Mouse (Mus musculus): ENCODE data around the gene Mnat1.
"Not testable (repeated sequence)": the region's sequence is repeated elsewhere in the genome, so short reads cannot be mapped to it uniquely, and the experiment has no call there.

Mnat1 gene

DNA sequence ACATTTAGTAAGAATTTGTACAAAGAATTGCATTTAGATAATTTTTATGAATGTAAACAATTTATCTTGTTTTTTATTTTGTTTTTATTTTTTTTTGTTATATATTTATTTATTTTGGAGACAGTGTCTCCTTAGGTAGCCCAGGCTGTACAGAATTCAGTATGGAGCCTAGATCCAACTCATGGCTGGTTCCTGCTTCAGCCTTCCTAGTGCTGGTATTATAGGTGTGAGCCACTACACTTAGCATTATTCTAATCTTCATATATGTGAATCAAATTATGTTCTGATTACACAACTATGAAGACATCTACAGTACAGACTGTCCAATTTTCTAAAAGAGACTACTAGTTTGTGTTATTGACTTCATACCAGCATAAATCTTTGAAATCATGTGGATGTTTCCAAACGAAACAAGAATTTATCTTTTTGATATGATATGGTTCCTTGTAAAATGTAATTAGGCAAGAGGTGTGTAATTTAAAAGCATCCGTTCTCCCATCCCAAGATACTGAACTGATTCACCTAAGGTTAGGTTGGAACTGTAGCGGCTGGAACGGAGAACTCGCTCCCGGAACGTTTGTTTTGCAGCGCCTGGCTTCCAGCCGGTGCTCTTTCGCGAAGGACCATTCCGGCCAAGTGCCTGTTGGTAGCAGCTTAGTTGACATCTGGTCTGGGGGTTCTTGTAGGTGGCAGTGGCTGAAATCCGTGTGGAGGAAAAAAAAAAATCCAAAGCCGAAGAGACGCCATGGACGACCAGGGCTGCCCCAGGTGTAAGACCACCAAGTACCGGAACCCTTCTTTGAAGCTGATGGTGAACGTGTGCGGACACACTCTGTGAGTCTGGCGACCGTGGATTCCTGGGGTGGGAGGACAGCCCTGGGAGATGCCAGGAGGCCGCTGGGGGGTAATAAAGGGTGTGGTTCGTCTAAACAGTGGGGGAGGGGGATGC, at the start of gene Mnat1:
Mnat1 (plus strand) TSS at position 625 of the 949 bp plus-strand sequence.
- peak; percentile 91 for DNase-seq (ENCODE audit: low read depth, low spot score)

DNA sequence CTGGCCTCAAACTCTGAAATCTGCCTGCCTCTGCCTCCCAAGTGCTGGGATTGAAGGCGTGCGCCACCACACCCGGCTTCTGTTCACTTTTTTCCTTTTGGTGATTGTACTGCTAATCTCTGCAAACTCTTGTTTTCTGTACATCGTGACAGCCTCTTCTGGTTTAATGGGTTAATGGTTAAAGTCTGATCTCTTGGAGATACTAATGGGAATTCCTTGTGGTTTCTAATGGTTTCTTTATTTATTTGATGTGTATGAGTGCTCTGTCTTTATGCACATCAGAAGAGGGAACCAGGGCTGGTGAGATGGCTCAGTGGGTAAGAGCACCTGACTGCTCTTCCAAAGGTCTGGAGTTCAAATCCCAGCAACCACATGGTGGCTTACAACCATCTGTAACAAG, 41.7 kb upstream of the Mnat1 start:
- DNase-seq (ENCODE audit: low read depth, low spot score), result not testable (repeated sequence)

DNA sequence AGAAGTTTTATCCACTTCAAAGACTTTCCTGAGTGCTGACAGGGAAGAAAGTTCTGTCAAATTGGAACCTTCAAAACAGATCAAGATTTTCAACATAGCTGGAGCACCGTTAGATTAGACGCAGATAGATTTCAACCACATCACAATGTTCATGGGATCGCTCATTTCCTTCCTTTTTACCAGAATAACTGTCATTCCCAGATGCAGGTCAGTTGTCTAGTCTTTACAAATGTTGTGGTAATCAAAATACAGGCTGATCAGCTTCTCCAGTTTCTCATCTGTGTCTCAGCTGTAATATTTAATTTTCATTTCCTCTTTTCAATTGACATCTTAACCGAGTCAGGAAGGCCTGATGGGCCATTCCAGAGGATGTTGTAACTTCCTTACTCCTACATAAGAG, 39.7 kb upstream of the Mnat1 start:
- peak; percentile 12 for DNase-seq (ENCODE audit: low read depth, low spot score)

DNA sequence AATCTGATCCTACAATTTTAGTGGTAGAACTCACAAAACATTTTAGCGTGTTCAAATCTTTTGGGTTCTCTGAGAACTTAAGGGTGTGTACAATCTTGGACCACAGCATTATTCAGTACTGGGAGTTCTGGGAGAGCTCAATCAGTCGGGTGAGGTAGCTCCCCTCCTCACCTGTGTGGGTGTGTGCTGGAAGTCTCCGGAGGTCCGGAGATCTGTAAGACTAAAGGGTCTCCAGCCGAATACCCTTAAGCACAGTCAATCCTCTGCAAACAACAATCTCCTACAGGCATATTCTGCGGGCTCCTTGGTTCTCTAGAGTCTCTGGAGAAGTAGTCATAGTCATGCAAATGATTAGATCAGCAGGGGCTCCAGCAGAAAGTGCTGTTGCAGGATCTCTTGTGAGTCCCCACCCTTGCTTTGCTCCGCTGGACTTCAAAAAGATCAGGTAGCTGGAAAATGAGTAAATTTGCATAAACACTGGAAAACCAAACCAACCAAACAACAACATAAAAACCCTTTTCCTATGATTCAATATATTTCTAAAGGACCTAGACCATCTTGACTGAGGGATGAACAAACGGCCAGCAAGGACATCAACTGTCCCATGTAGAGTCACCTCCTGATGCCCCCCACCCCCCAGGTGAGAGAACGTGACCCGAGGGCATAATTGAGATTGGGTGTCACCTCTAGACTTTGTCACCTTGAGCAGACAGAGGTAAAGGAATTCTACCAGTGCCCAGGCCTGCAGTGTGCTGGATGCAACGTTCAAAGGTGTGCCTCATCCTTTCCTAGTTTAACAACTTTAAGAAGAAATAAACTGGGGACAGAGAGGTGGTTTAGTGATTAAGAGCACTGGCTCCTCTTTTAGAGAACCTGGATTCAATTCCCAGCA, 37.5 kb upstream of the Mnat1 start:
- no peak for DNase-seq (ENCODE audit: low read depth, low spot score)

DNA sequence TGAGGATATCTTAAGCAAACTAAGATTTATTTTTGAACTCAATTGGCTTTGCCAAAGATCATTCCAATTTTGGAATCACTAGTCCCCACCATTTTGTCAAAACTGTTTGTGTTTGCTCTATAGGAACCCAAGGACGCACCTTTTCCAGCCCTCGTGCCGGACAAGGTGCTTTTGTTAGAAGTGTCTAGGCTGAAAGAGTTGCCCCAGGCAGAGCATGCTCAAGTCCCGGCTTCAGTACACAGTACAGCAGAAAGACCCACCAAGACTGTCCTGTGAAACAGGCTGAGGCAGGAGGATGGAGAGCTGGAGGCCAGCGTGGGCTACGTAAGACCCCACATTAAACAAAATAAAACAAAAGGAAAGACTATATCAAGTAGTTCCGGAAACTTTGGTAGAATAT, 36.4 kb upstream of the Mnat1 start:
- DNase-seq (ENCODE audit: low read depth, low spot score), result no peak

DNA sequence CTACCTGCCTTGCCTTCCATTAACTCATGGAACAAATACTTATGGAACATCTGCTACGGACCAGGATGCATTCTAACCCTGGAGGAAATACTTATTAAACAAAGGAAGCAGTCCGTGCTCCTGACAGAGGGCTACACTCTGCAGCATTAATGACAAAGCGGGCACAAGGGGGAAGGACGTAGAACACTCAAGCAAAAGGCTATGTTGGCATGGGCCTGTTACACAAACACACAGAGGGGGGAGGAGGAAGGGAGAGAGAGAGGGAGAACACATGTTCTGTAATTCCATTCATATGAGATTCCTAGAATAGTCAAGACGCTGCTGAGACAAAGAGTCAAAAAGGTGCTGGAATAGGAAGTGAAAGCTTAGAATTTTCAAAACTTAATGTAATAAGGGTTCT, 35.0 kb upstream of the Mnat1 start:
- DNase-seq (ENCODE audit: low read depth, low spot score), result no peak

DNA sequence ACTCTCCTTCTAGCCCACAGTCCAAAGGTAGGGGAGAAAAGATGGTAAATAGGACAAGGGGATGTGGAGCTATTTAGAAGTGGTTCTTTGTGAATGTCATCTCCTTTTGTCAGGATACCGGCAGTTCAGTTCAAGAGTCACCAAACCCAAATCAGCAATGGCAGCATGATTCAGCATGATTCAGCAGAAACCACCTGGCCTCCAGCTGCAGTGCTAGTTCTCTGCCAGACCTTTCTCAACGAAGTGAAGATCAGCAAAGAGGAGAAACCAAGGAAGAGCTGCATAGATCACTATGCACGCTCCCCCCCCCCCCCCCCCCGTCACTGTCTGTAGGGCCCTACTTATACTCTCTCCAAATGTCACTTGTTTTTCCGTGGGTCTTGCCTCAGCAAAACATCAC, 34.6 kb upstream of the Mnat1 start:
- peak; percentile 67 for DNase-seq (ENCODE audit: low read depth, low spot score)

DNA sequence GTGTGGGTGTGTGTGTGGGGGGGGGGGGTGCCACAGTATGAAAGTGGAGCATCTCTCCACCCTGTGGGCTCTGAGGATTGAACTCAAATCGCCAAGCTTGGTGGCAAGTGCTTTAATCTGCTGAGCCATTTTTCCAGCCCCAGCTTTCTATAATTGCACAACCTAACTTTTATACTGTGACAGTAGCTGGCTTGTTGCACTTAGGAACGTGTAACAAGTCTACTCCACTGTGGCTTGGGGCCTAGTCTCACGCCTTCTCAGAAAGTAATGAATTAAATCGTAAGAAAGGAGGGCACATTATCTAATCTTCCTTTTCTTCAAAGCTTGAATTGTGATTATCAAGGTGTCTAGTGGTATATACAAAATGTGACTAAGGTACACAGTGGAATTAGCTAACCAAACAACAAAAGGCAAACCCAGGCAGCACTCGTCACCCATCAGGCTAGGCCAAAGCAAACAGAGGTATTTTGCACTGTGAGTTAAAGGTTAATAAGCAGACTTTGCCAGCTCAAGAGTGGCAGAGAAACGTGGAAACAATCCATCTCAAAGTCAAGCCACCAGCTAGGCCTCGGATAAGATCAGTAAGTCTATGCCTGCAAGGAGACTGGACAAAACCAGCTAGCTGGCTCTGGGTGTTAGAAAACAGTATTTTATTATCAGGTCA, 32.7 kb upstream of the Mnat1 start:
- DNase-seq (ENCODE audit: low read depth, low spot score), result no peak

DNA sequence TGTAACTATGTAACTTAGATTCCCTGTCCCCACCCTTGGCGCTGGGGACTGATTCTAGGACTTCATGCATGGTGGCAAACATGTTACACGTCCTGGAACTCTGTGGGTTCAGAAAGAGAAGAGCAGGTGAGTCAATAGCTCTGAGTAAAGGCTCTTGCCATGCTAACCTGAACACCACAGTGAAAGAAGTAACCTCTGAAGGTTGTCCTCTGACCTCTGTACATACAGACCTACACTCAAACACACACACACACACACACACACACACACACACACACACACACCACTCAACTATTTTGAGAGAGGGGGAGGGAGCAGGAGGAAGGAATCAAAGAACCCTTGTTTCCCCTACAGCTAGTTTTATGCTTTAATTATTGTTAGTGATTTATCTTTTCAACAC, 29.3 kb upstream of the Mnat1 start:
- DNase-seq (ENCODE audit: low read depth, low spot score), result no peak

DNA sequence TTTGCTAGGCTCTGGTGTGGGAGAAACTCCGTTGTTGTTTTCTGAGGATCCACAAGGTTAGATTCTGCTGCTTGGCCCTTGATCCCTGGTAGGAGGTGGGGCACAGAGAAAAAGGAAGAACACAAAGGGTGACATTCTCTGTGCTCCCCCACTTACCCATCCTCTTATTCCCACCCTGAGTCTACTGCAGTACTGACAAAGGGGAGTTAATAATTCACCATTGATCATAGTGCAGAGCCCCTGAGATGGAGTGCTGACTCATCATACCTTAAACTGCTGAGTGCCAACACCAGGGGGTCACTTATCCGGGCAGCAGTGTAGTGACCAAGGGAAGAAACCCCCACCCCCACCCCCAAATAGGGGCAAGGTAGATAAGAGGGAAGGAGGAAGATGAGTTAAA, 28.9 kb upstream of the Mnat1 start:
- no peak for DNase-seq (ENCODE audit: low read depth, low spot score)

DNA sequence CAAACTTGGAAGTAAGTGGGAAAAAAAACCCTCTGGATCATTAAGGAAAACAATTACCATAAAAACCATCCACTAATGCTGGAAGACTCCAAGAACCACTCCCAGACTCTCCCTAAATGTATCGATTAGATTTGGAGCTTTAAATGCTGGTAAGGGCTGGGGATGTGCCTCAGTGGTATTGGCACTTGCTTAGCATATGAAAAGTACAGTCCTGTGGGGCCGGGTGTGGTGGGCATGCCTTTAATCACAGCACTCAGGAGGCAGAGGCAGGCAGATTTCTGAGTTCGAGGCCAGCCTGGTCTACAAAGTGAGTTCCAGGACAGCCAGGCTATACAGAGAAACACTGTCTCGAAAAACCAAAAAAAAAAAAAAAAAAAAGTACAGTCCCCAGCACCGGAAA, 27.3 kb upstream of the Mnat1 start:
- not testable (repeated sequence) for DNase-seq (ENCODE audit: low read depth, low spot score)

DNA sequence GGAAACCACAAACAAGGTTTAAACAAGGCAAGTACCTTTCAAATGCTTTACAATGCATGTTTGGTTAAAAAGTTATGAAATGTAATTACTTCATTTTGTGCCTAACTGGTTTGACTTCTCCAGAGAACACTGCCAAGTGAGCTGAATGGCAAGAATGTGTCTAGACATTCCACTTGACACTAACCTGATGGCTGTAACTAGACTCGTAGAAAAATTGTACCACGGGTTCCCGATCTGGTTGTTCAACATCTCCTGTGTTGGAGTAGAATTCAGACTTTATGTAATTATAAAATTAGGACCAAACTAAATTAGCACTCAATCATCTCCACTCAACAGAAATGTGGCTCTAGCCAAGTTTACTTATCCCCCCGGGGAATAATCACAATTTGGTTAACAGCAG, 24.9 kb upstream of the Mnat1 start:
- no peak for DNase-seq (ENCODE audit: low read depth, low spot score)

DNA sequence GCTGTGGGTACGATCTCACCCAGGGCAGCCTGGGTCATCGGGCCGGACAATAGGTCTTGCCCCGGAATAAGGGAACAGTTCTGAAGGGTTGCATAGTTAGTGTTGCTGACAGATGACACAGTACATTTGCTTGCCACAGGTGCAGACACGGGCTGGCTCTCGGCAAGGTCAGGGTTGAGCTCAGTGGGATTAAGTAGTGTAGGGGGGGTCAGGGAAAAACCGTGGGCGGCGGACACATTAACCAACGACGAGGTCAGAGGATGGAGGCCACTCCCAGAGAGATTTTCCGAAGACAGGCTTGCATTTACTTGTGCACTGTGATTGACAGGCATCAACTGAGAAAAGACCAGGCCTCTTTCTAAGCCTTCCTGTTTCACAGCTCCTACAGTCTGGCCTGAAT, 19.8 kb upstream of the Mnat1 start:
- DNase-seq (ENCODE audit: low read depth, low spot score), result no peak

DNA sequence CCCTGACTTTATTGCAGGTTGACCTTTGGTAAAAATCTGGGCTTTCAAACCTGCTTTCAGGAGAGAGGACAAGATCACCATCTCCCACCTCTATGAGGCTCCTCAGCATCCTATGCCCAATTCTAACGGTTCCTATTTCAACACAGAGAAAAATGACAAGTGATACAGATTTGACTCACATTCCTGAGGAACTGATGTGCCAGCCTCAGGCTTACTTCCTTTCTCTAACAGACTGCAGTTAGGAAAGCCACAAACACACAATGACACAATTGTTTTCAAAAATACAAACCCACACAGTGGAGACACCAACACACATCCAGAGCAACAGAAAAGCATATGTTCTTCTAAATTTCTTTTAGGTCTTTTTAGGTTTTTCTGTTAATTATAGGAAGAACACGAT, 15.7 kb upstream of the Mnat1 start:
- DNase-seq (ENCODE audit: low read depth, low spot score), result no peak

DNA sequence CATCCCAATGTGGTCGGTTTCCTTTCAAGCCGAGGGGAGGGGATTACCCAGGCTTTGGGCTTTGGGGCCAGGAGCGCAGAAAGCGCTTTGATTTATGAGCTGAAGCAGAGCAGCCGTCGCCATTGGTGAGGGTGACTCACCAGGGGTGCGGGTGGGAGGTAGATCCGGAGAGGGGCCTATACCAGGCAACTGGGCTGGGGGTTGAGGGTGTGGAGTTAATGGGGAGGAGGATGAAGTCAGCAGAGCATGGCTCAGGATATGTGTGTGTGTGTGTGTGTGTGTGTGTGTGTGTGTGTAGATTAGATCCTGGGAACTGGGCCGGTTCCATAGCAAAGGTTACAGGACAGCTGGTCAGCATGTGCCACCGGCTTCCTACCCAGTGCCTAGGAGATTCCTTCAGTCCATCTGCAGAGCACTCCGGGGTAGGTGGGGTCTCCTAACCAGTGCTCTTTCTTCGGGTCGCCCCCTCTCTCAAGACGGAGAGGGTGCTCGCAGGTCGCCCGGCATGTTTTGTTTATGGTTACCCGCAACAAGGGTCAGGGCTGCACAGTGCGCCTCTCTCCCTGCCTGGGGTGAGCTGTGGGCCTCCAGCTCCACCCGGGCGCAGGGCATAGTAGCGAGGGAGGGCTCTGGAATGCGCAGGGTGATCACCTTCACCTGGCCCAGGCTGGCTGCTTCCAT, 12.9 kb upstream of the Mnat1 start:
- DNase-seq (ENCODE audit: low read depth, low spot score), result no peak

DNA sequence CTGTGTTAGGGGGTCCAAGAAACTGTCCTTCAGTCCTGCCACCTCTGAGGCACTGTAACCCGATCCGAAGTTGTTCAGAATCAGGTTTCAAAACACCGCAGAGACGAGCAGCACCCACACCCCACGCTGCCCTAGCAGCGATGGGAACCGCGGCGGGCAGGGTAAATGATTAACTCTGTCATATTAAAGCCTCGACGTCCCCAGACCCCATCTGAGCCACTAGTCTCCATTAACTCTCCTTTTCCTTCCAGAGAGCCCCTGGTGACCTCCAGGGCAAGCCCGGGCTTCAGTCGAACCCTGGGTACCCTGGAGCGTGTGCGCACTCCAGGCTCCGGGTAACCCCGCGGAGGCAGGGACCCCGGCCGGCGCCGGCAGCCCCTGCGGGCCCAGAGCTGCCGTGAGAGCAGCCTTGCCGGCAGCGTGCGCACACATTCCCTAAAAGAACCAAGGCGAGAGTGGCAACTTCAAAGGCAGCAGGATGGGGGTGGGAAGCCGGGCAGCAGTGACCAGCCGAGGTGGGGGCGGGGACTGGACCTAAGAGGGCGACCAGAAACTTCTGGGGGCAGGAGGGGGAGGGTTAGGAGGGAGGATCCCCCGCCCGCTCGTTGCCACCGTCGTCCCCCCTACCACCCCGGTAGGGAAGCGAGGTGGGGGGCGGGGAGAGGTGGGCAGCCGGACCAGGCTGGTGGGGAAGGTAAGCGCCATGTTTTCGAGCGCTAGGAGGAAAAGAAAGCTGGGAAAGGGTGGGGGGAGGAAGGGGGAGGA, 11.8 kb upstream of the Mnat1 start:
- no peak for DNase-seq (ENCODE audit: low read depth, low spot score)

DNA sequence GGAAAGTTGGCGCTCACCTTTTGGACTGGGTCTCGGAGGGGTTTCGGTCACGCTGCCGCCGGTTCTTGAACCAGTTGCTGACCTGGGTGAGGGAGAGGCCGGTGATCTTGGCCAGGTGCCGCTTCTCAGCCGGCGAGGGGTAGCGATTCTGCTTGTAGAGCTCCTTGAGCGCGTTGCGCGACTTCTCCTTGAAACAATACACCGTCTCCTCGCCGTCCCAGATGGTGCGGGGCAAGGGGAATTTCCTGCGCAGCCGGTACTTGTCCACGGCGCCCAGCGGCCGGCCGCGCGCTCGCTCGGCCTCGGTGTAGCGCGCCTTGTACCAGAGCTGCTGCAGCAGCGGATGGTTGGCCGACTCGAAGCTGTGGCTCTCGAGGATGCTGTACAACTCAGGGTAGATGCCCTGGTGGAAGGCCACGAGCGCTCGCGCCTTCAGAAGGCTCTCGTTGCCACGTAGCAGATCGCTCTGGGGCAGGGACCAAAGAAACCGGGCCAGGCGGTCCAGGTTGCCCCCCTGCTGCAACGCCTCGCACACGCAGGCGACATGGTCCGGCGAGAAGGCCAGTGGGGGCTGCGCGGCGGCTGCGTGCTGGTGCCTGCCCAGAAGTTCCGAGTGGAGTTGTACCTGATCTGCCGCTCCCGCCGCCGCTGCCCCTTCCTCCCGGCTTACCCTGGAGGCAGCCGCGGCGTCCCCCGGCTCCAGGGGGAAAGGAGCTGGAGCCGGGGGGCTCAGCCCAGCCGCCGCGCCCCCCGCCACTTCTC, 11.0 kb upstream of the Mnat1 start:
- DNase-seq (ENCODE audit: low read depth, low spot score), result no peak

DNA sequence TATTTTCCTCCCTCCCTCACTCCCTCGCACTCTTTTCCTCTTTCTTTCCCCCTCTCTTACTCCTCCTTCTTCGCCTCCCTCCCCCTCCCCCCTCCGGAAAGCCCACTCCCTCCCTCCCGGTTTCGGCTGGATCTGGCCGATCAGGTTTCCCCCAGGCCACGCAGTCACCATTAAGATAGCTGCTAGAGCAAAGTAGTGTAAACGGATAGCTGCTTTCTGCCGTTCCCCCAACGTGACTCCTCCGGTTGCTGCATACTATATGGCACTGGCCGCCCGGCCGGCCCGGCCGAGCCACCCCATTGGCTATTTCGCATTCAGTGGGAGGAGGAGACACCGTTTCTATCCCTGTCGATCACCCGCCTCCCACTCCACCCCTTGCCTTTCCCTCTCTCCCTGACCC, 10.3 kb upstream of the Mnat1 start, which contains the start of gene Six4:
Six4 (minus strand) TSS at position 261 of the 400 bp plus-strand sequence.
- DNase-seq (ENCODE audit: low read depth, low spot score), result no peak

DNA sequence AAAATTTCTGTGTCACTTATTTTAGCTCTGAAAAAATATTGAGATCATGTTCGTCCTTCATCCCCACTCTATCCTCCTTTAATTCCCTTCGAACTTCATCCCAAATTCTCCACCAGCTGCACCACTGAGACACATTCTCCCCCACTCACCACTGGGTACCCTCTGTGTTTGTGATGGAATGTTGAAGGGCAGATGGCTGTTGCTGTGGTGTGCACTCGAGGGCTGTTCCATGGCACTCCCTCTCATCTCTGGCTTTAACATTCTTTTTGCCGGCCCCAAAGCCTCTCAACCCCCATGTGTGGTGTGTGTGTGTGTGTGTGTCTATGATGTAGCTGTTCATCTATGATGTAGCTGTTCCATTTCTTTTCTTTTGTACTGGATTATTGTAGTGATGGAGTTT, 1.7 kb downstream of the Mnat1 start:
- no peak for DNase-seq (ENCODE audit: low read depth, low spot score)

DNA sequence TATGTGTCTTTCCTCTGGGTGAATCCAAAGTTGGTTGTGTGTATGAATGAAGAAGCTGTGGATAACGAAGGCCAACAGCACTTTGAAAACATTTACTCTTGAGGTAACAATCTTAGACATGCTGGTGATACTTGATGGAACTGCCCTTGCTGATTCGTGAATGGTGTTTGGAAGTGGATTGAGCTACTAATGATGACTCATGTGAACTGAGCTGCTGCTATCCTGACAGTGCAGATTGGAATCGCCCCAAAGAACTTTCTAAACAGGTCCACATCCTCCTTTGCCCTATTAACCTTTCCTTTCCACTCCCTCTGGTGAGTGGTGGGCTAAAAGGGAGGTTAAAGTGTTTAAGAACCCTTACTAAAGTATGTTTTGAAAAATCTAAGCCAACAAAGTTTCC, 17.2 kb downstream of the Mnat1 start:
- DNase-seq (ENCODE audit: low read depth, low spot score), result no peak
